Mouse (Mus musculus) lung, embryonic 15.5 days (tissue): Measurements from ENCODE around the gene Stk38. TPM values are rescaled to one million over a fixed set of nuclear protein-coding genes. Genes with fewer than 3 reads are reported as not detected.
A peak's percentile ranks its signal among the peaks of the same experiment; 100 is the strongest.

Experiments used
- ATAC-seq: fragments of 200-750 bp; cut with Nextera tagmentation; 2 replicates; pipeline ENCODE4 v1.8.0; 2017; ENCODE audit warnings: moderate number of reproducible peaks, borderline replicate concordance; ENCODE audit not compliant: low FRiP score, low TSS enrichment; ENCODE audit errors: extremely low read depth
- H3K27ac ChIP-seq: fragments of 300-500 bp; sonication (generic); 2 replicates; pipeline ENCODE4 v1.5.1; 2015; ENCODE audit warnings: moderate library complexity, mild to moderate bottlenecking, inconsistent platforms
- H3K27me3 ChIP-seq: fragments of 300-500 bp; sonication (generic); 2 replicates; pipeline ENCODE4 v1.6.1; 2015; ENCODE audit warnings: inconsistent platforms
- H3K36me3 ChIP-seq: fragments of 300-500 bp; sonication (generic); 2 replicates; pipeline ENCODE4 v1.6.1; 2015; ENCODE audit warnings: inconsistent platforms
- H3K4me1 ChIP-seq: fragments of 300-500 bp; sonication (generic); 2 replicates; pipeline ENCODE4 v1.6.1; 2015; ENCODE audit warnings: inconsistent platforms
- H3K4me2 ChIP-seq: fragments of 300-500 bp; sonication (generic); 2 replicates; pipeline ENCODE4 v1.6.1; 2015; ENCODE audit warnings: inconsistent platforms, mild to moderate bottlenecking, moderate library complexity
- H3K4me3 ChIP-seq: fragments of 300-500 bp; sonication (generic); 2 replicates; pipeline ENCODE4 v1.5.1; 2015; ENCODE audit warnings: mild to moderate bottlenecking, inconsistent platforms
- H3K9ac ChIP-seq: fragments of 300-500 bp; sonication (generic); 2 replicates; pipeline ENCODE4 v1.6.1; 2015; ENCODE audit warnings: inconsistent platforms
- H3K9me3 ChIP-seq: fragments of 300-500 bp; sonication (generic); 2 replicates; pipeline ENCODE4 v1.6.1; 2016; ENCODE audit warnings: inconsistent platforms
- WGBS: fragments of 180-500 bp; shearing (Covaris S2); methylation state at CpG from one replicate; pipeline ENCODE4 v1.1.7; 2015; 5-methylcytosine and 5-hydroxymethylcytosine counted together
- polyA plus RNA-seq: library from polyadenylated mRNA; unstranded; fragments of >200 nt; fragmentation: Nextera tagmentation; extraction: Ambion mirVana; gene quantifications from 2 replicates; pipeline ENCODE4 v1.2.1, GENCODE M21; 2015

The Stk38 gene
- polyA plus RNA-seq, 1 experiment from 2014 or later, result 105 TPM

DNA sequence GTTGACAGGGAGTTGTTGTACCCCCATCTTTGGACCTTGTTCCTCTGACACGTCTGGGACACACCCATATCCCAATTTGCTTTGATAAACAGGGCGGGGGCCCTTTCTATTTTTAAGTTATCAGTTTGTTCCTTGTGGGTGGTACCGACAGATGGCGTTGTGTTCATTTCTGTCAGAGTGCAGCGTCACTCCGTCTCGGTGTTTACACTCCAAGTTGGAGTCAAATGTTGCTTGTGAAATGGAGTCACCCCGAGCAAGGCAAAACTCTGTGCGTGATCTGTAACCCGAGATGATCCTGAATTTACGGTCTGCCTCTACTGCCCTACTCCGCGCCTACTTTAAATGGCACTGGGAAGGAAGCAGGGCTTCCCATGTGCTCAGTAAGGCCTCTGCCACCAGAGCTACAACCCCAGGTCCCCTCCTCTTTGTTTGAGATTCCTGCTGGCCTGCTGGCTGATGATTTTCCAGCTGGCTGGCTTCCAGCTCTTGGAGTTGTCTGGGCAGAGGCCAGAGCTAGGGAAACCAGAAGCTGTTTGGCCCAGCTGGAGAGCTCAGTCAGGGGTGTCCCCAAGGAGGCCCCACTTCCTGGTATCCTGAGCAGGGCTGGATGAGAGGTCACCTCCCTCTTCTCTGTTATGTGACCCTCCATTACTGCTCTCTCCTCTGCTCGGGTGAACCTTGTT is 77.3 kb downstream of the Stk38 start:
- no peaks in the 10 kb centered on the region for H3K9me3 ChIP-seq
- H3K4me1 ChIP-seq, result peaks cover 18% of the 10 kb centered on the region
- H3K9ac ChIP-seq, result no peak overlapping the region
- peak; percentile 88 for ATAC-seq
- H3K27me3 ChIP-seq, result no peaks in the 10 kb centered on the region
- 3% methylated on average over 14 of the region's 14 CpGs for WGBS
- H3K4me2 ChIP-seq, result peak overlapping the region; percentile 47
- peak overlapping the region; percentile 90 for H3K27ac ChIP-seq
- no peak overlapping the region; the same call in 1 of the 2 replicates for H3K4me3 ChIP-seq
- no peaks in the 10 kb centered on the region for H3K36me3 ChIP-seq

DNA sequence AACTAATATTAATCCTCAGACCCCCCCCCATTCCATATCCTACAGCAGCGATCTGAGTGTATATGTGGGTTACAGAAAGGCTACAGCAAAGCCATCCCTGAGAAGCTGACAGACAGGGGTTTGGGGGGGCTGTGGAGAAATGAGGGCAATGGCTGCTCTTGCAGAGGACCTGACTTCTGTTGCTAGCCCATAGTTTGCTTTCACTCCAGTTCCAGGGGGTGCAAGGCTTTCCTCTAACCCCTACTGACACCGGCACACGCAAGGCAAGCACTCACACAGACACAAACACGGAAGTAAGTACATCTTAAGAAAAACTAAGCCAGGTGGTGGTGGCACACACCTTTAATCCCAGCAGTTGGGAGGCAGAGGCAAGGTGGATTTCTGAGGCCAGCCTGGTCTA is 78.4 kb downstream of the Stk38 start:
- Histone ChIP-seq H3K4me1 (peaks cover 18% of the 10 kb centered on the region), H3K36me3 (no peaks in the 10 kb centered on the region), H3K4me3 (no peak overlapping the region), H3K27ac (no peak overlapping the region), H3K9ac (no peak overlapping the region), H3K4me2 (no peak overlapping the region), H3K27me3 (no peaks in the 10 kb centered on the region), H3K9me3 (no peaks in the 10 kb centered on the region)
- ATAC-seq, result no peak
- 84% methylated on average over 4 of the region's 4 CpGs for WGBS

DNA sequence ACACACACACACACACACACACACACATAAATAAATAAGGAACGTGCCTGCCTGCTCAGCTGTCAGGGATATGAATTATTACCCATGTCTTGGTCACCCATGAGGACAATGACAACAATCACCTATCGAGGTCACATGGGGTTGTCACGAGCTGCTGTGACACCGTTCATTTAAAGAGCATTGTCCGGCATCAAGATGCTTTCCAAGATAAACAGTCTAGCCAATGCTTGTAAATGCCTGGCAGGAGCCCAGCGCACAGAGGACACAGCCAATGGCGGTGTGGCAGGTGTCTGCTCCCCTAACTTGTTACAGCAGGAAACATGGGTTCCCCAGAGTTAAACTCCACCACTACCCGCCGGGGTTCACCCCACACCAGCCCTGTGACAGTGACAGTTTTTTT is 79.8 kb downstream of the Stk38 start:
- Histone ChIP-seq H3K27me3 (no peaks in the 10 kb centered on the region), H3K9me3 (no peaks in the 10 kb centered on the region), H3K36me3 (no peaks in the 10 kb centered on the region), H3K4me3 (no peak overlapping the region), H3K4me1 (peaks cover 18% of the 10 kb centered on the region), H3K27ac (no peak overlapping the region), H3K9ac (no peak overlapping the region), H3K4me2 (no peak overlapping the region)
- WGBS, result 55% methylated on average over 9 of the region's 9 CpGs
- ATAC-seq, result no peak

GRCm38 (mm10) chr17:28926866-28927635 is 80.7 kb downstream of the Stk38 start:
- peaks cover 18% of the 10 kb centered on the region for H3K4me1 ChIP-seq
- ATAC-seq, result no peak
- H3K36me3 ChIP-seq, result no peaks in the 10 kb centered on the region
- no peaks in the 10 kb centered on the region for H3K9me3 ChIP-seq
- no peak overlapping the region; the same call in 1 of the 2 replicates for H3K27ac ChIP-seq
- H3K27me3 ChIP-seq, result no peaks in the 10 kb centered on the region
- H3K4me2 ChIP-seq, result no peak overlapping the region
- WGBS, result 40% methylated on average over 15 of the region's 15 CpGs
- H3K9ac ChIP-seq, result no peak overlapping the region
- no peak overlapping the region for H3K4me3 ChIP-seq

- Histone ChIP-seq H3K9ac (no peak overlapping the region), H3K27me3 (no peaks in the 10 kb centered on the region), H3K9me3 (no peaks in the 10 kb centered on the region), H3K4me1 (peaks cover 16% of the 10 kb centered on the region), H3K36me3 (no peaks in the 10 kb centered on the region), H3K27ac (no peak overlapping the region), H3K4me3 (no peak overlapping the region), H3K4me2 (peak overlapping the region; percentile 28; the same call in 1 of the 2 replicates)
- WGBS, result 12% methylated on average over 13 of the region's 13 CpGs
- no peak for ATAC-seq
These were observed 81.4 kb downstream of the Stk38 start for GRCm38 (mm10) chr17:28926380-28926779.

- H3K27me3 ChIP-seq, result no peaks in the 10 kb centered on the region
- H3K4me3 ChIP-seq, result no peak overlapping the region
- H3K27ac ChIP-seq, result no peak overlapping the region
- ATAC-seq, result no peak
- H3K4me2 ChIP-seq, result no peak overlapping the region
- 70% methylated on average over 8 of the region's 8 CpGs for WGBS
- H3K9me3 ChIP-seq, result no peaks in the 10 kb centered on the region
- H3K36me3 ChIP-seq, result no peaks in the 10 kb centered on the region
- H3K4me1 ChIP-seq, result peaks cover 4% of the 10 kb centered on the region
- no peak overlapping the region for H3K9ac ChIP-seq
These were observed 82.7 kb downstream of the Stk38 start for GRCm38 (mm10) chr17:28924957-28925595.

DNA sequence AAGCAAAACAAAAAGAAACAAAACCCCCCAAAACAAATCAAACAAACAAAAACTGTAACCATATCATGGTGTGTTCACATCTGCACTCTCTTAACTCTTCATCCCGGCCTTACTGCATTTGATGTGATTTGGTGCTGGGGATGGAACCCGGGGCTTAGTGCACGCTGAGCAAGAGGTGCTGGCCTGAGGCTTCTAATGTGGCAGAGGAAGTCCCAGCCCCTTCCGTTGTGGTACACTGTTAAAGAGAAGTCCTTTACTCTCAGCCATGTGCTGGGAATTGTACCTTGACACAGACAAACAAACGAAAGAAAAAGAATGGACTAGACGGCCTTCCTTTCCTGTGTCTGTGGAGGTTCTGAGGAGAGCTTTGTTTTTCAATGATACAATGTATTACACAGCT is 85.7 kb downstream of the Stk38 start:
- H3K27me3 ChIP-seq, result no peaks in the 10 kb centered on the region
- H3K4me2 ChIP-seq, result no peak overlapping the region
- WGBS, result 49% methylated on average over 6 of the region's 6 CpGs
- no peak overlapping the region for H3K4me3 ChIP-seq
- H3K4me1 ChIP-seq, result no peaks in the 10 kb centered on the region; the same call in 1 of the 2 replicates
- H3K9ac ChIP-seq, result no peak overlapping the region
- no peaks in the 10 kb centered on the region for H3K9me3 ChIP-seq
- no peak for ATAC-seq
- H3K27ac ChIP-seq, result no peak overlapping the region
- H3K36me3 ChIP-seq, result no peaks in the 10 kb centered on the region

GRCm38 (mm10) chr17:28921086-28921485 is 86.7 kb downstream of the Stk38 start:
- ATAC-seq, result no peak
- Histone ChIP-seq H3K4me2 (no peak overlapping the region), H3K4me3 (no peak overlapping the region), H3K9ac (no peak overlapping the region), H3K9me3 (no peaks in the 10 kb centered on the region), H3K36me3 (no peaks in the 10 kb centered on the region), H3K27me3 (no peaks in the 10 kb centered on the region), H3K4me1 (no peaks in the 10 kb centered on the region), H3K27ac (no peak overlapping the region)
- WGBS, result 59% methylated on average over 8 of the region's 8 CpGs

Other genes with a start within 250 kb of the Stk38 start
- gene Mapk13, start 238.7 kb downstream of the Stk38 start, polyA plus RNA-seq, result 75.2 and 76.2 TPM in 2 replicates
- 10.3 and 12.9 TPM in 2 replicates for gene Brpf3, start 206.9 kb downstream of the Stk38 start, polyA plus RNA-seq
- not detected in 2 replicates for gene Pnpla1, start 149.6 kb downstream of the Stk38 start, polyA plus RNA-seq
- 0.05 and 0.12 TPM in 2 replicates for gene 4930539E08Rik, start 92.7 kb downstream of the Stk38 start, polyA plus RNA-seq
- gene Pxt1, start 64.2 kb downstream of the Stk38 start, polyA plus RNA-seq, result 0.15 TPM in 1 of 2 replicates, not detected in the other
- gene Kctd20, start 56.0 kb downstream of the Stk38 start, polyA plus RNA-seq, result 83.4 and 85.2 TPM in 2 replicates
- gene Srsf3, start 24.6 kb upstream of the Stk38 start, polyA plus RNA-seq, result 633 and 642 TPM in 2 replicates
- 28.3 and 30.1 TPM in 2 replicates for gene Cdkn1a, start 83.0 kb upstream of the Stk38 start, polyA plus RNA-seq
- gene Rab44, start 106.2 kb upstream of the Stk38 start, polyA plus RNA-seq, result 0.52 and 1.4 TPM in 2 replicates
- 3.9 and 5.1 TPM in 2 replicates for gene Cpne5, start 230.2 kb upstream of the Stk38 start, polyA plus RNA-seq